Mouse (Mus musculus) hindbrain, embryonic 16.5 days (tissue): ENCODE measurements around the gene Rest. TPM values are rescaled to one million over a fixed set of nuclear protein-coding genes. Genes with fewer than 3 reads are reported as not detected.

Source experiments
- ATAC-seq: fragments of 200-750 bp; cut with Nextera tagmentation; 2 replicates; pipeline ENCODE4 v1.8.0; 2017; ENCODE audit warnings: moderate TSS enrichment, moderate library complexity
- H3K27ac ChIP-seq: fragments of 300-500 bp; sonication (generic); 2 replicates; pipeline ENCODE4 v1.5.1; 2014; ENCODE audit warnings: low read depth, mild to moderate bottlenecking, control low read depth, low read length, moderate library complexity
- H3K27me3 ChIP-seq: fragments of 300-500 bp; sonication (generic); replicated peaks from 2 replicates; pipeline ENCODE4 v1.6.1; 2014; ENCODE audit warnings: low read length; ENCODE audit not compliant: control insufficient read depth, insufficient read depth
- H3K36me3 ChIP-seq: fragments of 300-500 bp; sonication (generic); 2 replicates; pipeline ENCODE4 v1.6.1; 2014; ENCODE audit warnings: mild to moderate bottlenecking, low read length, moderate library complexity, mixed read lengths; ENCODE audit not compliant: control insufficient read depth, insufficient read depth
- H3K4me1 ChIP-seq: fragments of 300-500 bp; sonication (generic); 2 replicates; pipeline ENCODE4 v1.6.1; 2014; ENCODE audit warnings: low read depth, low read length; ENCODE audit not compliant: control insufficient read depth, insufficient read depth
- H3K4me2 ChIP-seq: fragments of 300-500 bp; sonication (generic); 2 replicates; pipeline ENCODE4 v1.6.1; 2014; ENCODE audit warnings: mild to moderate bottlenecking, low read length, control low read depth, moderate library complexity
- H3K4me3 ChIP-seq: fragments of 300-500 bp; sonication (generic); 2 replicates; pipeline ENCODE4 v1.5.1; 2014; ENCODE audit warnings: mild to moderate bottlenecking, low read length, control low read depth, moderate library complexity
- H3K9ac ChIP-seq: fragments of 300-500 bp; sonication (generic); 2 replicates; pipeline ENCODE4 v1.6.1; 2014; ENCODE audit warnings: low read depth, mild to moderate bottlenecking, control low read depth, low read length, moderate library complexity
- H3K9me3 ChIP-seq: fragments of 300-500 bp; sonication (generic); 2 replicates; pipeline ENCODE4 v1.6.1; 2014; ENCODE audit warnings: mild to moderate bottlenecking, low read length, moderate library complexity; ENCODE audit not compliant: control insufficient read depth
- WGBS: fragments of 180-500 bp; shearing (Covaris S2); extraction: QIAGEN DNeasy Blood & Tissue Kit; methylation state at CpG from one replicate; pipeline ENCODE4 v1.1.7; 2014; 5-methylcytosine and 5-hydroxymethylcytosine counted together
- microRNA-seq: library from miRNA; unstranded; fragments of <30 nt; microRNA quantifications from one replicate; pipeline ENCODE4, GENCODE M21; 2017
- polyA plus RNA-seq: library from polyadenylated mRNA; unstranded; fragments of >200 nt; fragmentation: Nextera tagmentation; extraction: Ambion mirVana; gene quantifications from 2 replicates; pipeline ENCODE4 v1.2.1, GENCODE M21; 2015

Gene Rest
- polyA plus RNA-seq, 1 experiment from 2014 or later = 5.9 TPM

DNA sequence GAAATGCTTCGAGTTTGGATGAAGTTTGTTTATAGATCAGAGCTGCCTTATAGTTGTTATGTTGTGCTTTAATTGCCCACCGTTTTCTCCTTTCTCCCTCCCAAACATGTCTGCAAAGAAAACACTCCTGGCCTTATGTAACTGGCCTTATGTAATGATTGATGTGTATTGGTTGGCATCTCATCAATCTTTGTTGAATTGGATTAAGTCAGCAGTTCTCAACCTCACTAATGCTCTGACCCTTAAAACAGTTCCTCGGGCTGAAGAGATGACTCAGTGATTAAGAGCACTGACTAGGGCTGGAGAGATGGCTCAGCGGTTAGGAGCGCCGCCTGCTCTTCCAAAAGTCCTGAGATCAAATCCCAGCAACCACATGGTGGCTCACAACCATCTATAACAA is 49.7 kb downstream of the Rest start:
- WGBS = 91% methylated on average over 6 of the region's 6 CpGs
- Histone ChIP-seq H3K27ac (no peak overlapping the region), H3K9me3 (no peaks in the 10 kb centered on the region), H3K9ac (no peak overlapping the region), H3K36me3 (peaks cover 6% of the 10 kb centered on the region), H3K4me3 (no peak overlapping the region), H3K27me3 (no peaks in the 10 kb centered on the region), H3K4me2 (no peak overlapping the region), H3K4me1 (peaks cover 10% of the 10 kb centered on the region)
- ATAC-seq = no peak

- 86% methylated on average over 1 of the region's 1 CpGs for WGBS
- ATAC-seq = no peak
- no peak overlapping the region for H3K9ac ChIP-seq
- H3K4me1 ChIP-seq = no peaks in the 10 kb centered on the region
- H3K4me3 ChIP-seq = no peak overlapping the region
- H3K27ac ChIP-seq = no peak overlapping the region
- no peak overlapping the region for H3K4me2 ChIP-seq
- no peaks in the 10 kb centered on the region for H3K27me3 ChIP-seq
- peaks cover 53% of the 10 kb centered on the region for H3K36me3 ChIP-seq
- no peaks in the 10 kb centered on the region for H3K9me3 ChIP-seq
Observed at GRCm38 (mm10) chr5:77324936-77325335, 59.6 kb downstream of the Rest start.

DNA sequence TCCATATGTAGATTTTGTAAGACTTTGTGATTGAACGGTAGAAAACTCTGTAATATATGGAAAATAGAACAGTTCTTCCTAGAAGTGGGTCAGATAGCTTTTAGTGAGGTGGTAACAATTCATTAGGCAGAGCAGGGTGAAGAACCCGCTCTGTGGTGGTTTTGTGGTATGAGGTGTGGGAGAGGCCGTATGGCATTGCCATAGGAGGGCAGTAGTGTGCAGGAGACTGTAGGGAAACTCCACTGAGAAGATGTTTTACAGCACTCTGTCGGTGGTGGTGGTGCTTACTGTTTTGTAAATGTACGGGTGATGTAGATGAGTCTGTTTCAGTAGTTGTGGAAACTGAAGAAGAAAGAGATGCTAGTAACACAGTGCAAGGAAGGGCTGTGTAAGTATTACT is 64.9 kb downstream of the Rest start:
- no peaks in the 10 kb centered on the region for H3K27me3 ChIP-seq
- H3K27ac ChIP-seq = no peak overlapping the region
- no peaks in the 10 kb centered on the region for H3K9me3 ChIP-seq
- 84% methylated on average over 5 of the region's 5 CpGs for WGBS
- no peak overlapping the region for H3K9ac ChIP-seq
- ATAC-seq = no peak
- H3K4me2 ChIP-seq = no peak overlapping the region
- peaks cover 59% of the 10 kb centered on the region for H3K36me3 ChIP-seq
- H3K4me1 ChIP-seq = no peaks in the 10 kb centered on the region
- no peak overlapping the region for H3K4me3 ChIP-seq

Small RNA genes within 50 kb of the gene (microRNA-seq; reads per million reads assigned to microRNA genes)
- not detected for gene Mir5098

Other genes with a start within 250 kb of the Rest start
- gene Thegl, start 249.5 kb upstream of the Rest start, polyA plus RNA-seq = 0.40 and 0.73 TPM in 2 replicates
- 4.9 and 6.7 TPM in 2 replicates for gene Hopx, start 150.4 kb upstream of the Rest start, polyA plus RNA-seq
- 0.80 and 1.5 TPM in 2 replicates for gene Spink2, start 54.0 kb upstream of the Rest start, polyA plus RNA-seq
- gene Noa1, start 44.6 kb downstream of the Rest start, polyA plus RNA-seq = 33.2 and 34.7 TPM in 2 replicates
- gene Polr2b, start 44.7 kb downstream of the Rest start, polyA plus RNA-seq = 52.4 and 59.2 TPM in 2 replicates
- 78.7 and 80.6 TPM in 2 replicates for gene Igfbp7, start 142.6 kb downstream of the Rest start, polyA plus RNA-seq